Mouse (Mus musculus) bone marrow macrophage, adult 2 months (primary cell): ENCODE data around the gene Megf9. TPM values are rescaled to one million over a fixed set of nuclear protein-coding genes. Genes with fewer than 3 reads are reported as not detected.

Experiments used
- H3K27ac ChIP-seq: 2 replicates; pipeline ENCODE4 v1.5.1; 2012; ENCODE audit warnings: low read depth, low read length; ENCODE audit not compliant: insufficient read depth
- H3K4me1 ChIP-seq: 2 replicates; pipeline ENCODE4 v1.6.1; 2012; ENCODE audit warnings: low read length; ENCODE audit not compliant: control insufficient read depth, insufficient read depth
- H3K4me3 ChIP-seq: 2 replicates; pipeline ENCODE4 v1.5.1; 2012; ENCODE audit warnings: mild to moderate bottlenecking, low read length, moderate library complexity; ENCODE audit not compliant: insufficient read depth
- CTCF ChIP-seq: IDR thresholded peaks from 2 replicates; pipeline ENCODE4 v1.5.1; 2012; ENCODE audit warnings: low read depth, mild to moderate bottlenecking, low read length, moderate library complexity
- POLR2A ChIP-seq: IDR thresholded peaks from 2 replicates; pipeline ENCODE4 v1.6.1; 2012; ENCODE audit warnings: mild to moderate bottlenecking, low read depth, low read length, borderline replicate concordance
- polyA plus RNA-seq: library from polyadenylated mRNA; stranded (reverse); fragments of >200 nt; gene quantifications from 2 replicates; pipeline ENCODE4 v1.2.4, GENCODE M21; 2012; ENCODE audit not compliant: missing spikeins, insufficient read depth, insufficient read length

The Megf9 gene
- polyA plus RNA-seq, 1 experiment, result 3.7 TPM

- no peak overlapping the region for H3K27ac ChIP-seq
- no peak overlapping the region for H3K4me3 ChIP-seq
- TF ChIP-seq POLR2A (no peak), CTCF (no peak)
- peaks cover 10% of the 10 kb centered on the region for H3K4me1 ChIP-seq
Observed at GRCm38 (mm10) chr4:70503827-70504226, 31.0 kb downstream of the Megf9 start.

DNA sequence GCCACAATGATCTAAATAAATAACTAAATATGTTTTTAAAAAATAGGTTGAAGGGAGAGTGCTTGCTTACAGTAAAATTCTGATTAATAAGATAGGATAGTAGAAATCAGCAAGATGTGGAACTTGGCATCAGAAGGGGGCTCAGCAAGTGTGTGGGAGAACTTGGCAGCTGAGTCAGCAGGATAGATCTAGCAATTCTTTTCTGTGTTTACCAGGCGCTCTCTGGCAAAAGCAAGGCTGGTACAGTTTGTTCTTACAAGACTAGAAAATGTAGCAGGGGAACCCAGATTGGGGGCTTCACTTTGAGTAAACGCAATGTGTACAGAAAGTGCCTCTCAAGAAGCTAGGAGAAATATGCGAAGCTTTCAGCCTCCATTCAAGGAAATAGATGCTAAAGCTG lies 35.5 kb downstream of the Megf9 start:
- Histone ChIP-seq H3K4me3 (no peak overlapping the region), H3K4me1 (no peaks in the 10 kb centered on the region), H3K27ac (no peak overlapping the region)
- TF ChIP-seq POLR2A (no peak), CTCF (no peak)

DNA sequence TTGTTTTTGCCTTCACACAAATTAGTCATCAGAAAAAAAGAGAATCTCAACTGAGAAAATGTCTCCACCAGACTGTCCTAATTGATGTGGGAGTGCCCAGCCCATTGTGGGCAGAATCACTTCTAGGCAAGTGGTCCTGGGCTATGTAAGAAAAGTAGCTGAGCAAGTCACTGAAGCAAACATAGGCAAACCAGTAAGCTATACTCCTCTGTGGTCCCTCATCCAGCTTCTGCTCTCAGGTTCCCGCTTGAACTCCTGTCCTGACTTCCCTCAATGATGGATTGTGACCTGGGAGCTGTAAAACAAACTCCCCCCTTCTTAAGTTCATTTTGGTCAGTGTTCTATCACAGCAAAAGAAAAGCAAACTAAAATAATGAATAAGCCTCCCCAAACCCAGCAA lies 37.8 kb downstream of the Megf9 start:
- no peak overlapping the region for H3K27ac ChIP-seq
- no peaks in the 10 kb centered on the region for H3K4me1 ChIP-seq
- no peak for TF ChIP-seq CTCF
- no peak for TF ChIP-seq POLR2A
- H3K4me3 ChIP-seq, result no peak overlapping the region

DNA sequence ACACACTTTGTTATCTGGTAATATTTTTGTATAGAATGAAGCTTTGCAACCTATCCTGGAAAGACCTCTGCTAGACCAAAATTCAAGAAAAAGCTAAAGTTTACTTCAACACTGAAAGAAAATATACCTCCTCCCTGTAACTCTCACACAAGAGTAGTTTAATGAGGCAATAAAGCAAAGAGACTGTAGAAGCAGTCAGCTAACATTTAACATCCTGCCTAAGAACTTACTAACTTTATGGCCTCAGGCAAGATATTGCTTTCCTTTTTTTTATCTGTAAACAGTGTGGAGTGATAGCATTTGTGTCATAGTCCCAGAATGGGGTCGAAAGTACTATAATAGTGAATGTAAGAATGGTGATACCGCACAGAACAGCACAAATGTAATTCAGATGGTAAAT lies 45.0 kb downstream of the Megf9 start:
- Histone ChIP-seq H3K4me3 (no peak overlapping the region), H3K27ac (no peak overlapping the region), H3K4me1 (no peaks in the 10 kb centered on the region)
- TF ChIP-seq CTCF, result no peak
- no peak for TF ChIP-seq POLR2A

- TF ChIP-seq POLR2A (no peak), CTCF (no peak)
- Histone ChIP-seq H3K4me3 (no peak overlapping the region), H3K27ac (no peak overlapping the region), H3K4me1 (no peaks in the 10 kb centered on the region)
Observed at GRCm38 (mm10) chr4:70488415-70488814, 46.4 kb downstream of the Megf9 start.

DNA sequence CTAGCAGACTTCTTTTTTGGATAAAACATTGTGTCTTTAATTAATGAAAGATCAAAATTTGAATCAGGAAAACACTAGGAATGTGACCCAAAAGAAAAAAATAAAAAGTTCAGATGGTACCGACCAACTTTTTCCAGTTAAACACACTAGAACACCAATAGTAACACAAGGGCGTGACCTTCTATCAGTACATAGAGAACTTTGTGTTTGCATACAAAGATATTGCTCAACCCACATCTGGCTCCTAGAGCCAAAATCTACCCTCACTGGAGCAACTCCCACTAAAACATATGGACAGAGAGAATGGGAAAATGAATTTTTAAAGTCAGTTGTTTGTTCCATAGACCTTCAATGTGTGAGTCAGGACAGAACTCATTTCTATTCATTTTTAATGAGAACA lies 50.7 kb downstream of the Megf9 start:
- H3K4me3 ChIP-seq, result no peak overlapping the region
- TF ChIP-seq CTCF, result no peak
- TF ChIP-seq POLR2A, result no peak
- no peak overlapping the region for H3K27ac ChIP-seq
- no peaks in the 10 kb centered on the region for H3K4me1 ChIP-seq

GRCm38 (mm10) chr4:70481931-70482330 lies 52.9 kb downstream of the Megf9 start:
- Histone ChIP-seq H3K4me3 (no peak overlapping the region), H3K4me1 (no peaks in the 10 kb centered on the region), H3K27ac (no peak overlapping the region)
- TF ChIP-seq POLR2A (no peak), CTCF (no peak)

GRCm38 (mm10) chr4:70471398-70471797 lies 63.4 kb downstream of the Megf9 start:
- no peak for TF ChIP-seq CTCF
- no peak for TF ChIP-seq POLR2A
- H3K27ac ChIP-seq, result no peak overlapping the region
- no peaks in the 10 kb centered on the region for H3K4me1 ChIP-seq
- no peak overlapping the region for H3K4me3 ChIP-seq

DNA sequence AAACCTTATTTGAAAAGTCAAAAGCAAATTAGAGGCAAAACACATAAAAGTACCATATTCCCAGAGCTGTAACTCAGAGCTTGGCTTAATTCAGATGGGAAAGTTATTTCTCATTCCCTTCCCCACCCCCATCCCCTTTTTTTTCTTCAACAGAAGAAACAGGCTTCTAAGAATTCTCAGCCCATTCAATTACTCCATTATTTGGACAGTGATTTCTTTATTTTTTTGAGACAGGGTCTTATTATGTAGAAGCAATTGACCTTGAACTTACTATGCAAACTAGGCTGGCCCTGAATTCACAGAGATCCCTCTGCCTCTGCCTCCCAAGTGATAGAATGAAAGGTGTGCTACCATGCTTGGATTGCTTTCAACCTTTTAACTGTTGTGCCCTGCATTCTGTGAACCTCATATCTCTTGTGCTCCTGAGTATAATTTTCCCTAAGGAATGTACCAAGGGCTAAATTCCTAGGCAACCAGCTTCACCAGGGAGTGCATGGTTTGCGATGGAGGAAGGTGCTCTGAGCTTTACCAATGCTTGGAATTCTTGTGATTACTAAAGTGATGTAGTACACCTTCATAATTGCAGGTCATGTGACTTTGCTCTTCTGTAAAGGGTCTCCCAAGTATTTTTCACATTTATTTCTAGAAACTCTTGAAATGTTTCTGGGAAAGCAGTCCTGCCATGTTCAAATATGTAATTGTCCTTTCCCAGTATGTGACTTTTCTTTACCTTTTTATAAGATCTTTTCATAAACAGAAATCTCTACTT lies 68.7 kb downstream of the Megf9 start:
- Histone ChIP-seq H3K4me3 (no peak overlapping the region), H3K4me1 (no peaks in the 10 kb centered on the region), H3K27ac (no peak overlapping the region)
- no peak for TF ChIP-seq POLR2A
- TF ChIP-seq CTCF, result no peak

DNA sequence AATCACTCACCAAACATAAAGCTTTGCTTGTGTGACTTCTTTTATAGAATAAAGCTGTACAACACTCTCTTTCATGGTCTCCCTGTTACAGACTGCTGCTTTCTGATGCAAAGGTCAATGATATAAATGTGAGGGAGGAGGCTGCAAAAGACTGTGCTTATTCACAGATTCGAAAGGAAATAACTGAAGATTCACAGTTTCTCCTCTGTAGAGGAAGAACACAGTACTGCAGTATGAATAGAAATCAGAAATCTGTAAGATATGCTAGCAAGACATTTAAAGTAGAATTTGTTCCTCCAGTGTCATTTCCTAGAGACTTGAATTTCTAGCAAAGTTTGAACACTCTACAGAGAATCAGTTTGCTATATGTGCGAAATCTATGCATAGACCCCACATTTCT lies 71.5 kb downstream of the Megf9 start:
- no peak overlapping the region for H3K27ac ChIP-seq
- H3K4me1 ChIP-seq, result no peaks in the 10 kb centered on the region
- no peak overlapping the region for H3K4me3 ChIP-seq
- TF ChIP-seq POLR2A, result no peak
- TF ChIP-seq CTCF, result no peak

- no peaks in the 10 kb centered on the region for H3K4me1 ChIP-seq
- no peak overlapping the region for H3K4me3 ChIP-seq
- no peak for TF ChIP-seq POLR2A
- TF ChIP-seq CTCF, result no peak
- H3K27ac ChIP-seq, result no peak overlapping the region
Observed at GRCm38 (mm10) chr4:70461416-70461815, 73.4 kb downstream of the Megf9 start.
